Mouse (Mus musculus): ENCODE data around the gene A4gnt.

GRCm38 (mm10) chr9:99622034-99622433, 9.7 kb downstream of the A4gnt start:
- TF ChIP-seq POLR2A (IDR thresholded peaks at IDR 0.05; ENCODE audit: borderline replicate concordance, extremely low read depth, insufficient read depth, insufficient read length, poor library complexity, severe bottlenecking) (no peak), CTCF (IDR thresholded peaks at IDR 0.05; ENCODE audit: borderline replicate concordance, extremely low read depth, insufficient read depth, insufficient read length) (no peak)

Data from brain, embryonic 14.5 days (tissue).